In genomic region chr7:28924802-28925201, GRCm38 (mm10) we compare ENCODE assay signal across 9 mouse cellular contexts. TPM values are rescaled to one million over a fixed set of nuclear protein-coding genes. Genes with fewer than 3 reads are reported as not detected.
DNase-seq lines count a peak whose midpoint lies in the region; ATAC-seq and TF ChIP-seq lines count a peak whose summit lies in the region.
"Had no signal": no experiment of that assay in that cellular context is flagged by ENCODE, and none has a peak within 500 bp of the region (broad histone marks: within the 10 kb centered on the region; RNA-seq: fewer than 3 reads in every experiment).

No protein-coding gene starts in this region.

- H3K27ac ChIP-seq in cerebellum, adult 2 months (ENCODE audit: insufficient read depth, low read length) = peak overlapping the region; percentile 54; the same call in 1 of the 2 replicates
- H3K27ac ChIP-seq in lung, embryonic 14.5 days (ENCODE audit: low read depth) = peak overlapping the region; percentile 92
- peak overlapping the region; percentile 2 for H3K27ac ChIP-seq in hindbrain, postnatal 0 days

- H3K4me1 ChIP-seq in cerebellum, adult 2 months (ENCODE audit: control insufficient read depth, insufficient read depth, low read length) = peaks cover 54% of the 10 kb centered on the region
- peaks cover 44% of the 10 kb centered on the region for H3K4me1 ChIP-seq in lung, embryonic 14.5 days (ENCODE audit: insufficient read depth)
- peaks cover 31% of the 10 kb centered on the region for H3K4me1 ChIP-seq in hindbrain, postnatal 0 days (ENCODE audit: insufficient read depth, low read length)

- 0 out of 2 replicates have a peak overlapping the region, but pooled peaks have one; percentile 13 for H3K4me2 ChIP-seq in lung, embryonic 14.5 days
- H3K4me2 ChIP-seq in hindbrain, postnatal 0 days (ENCODE audit: low read depth, low read length) = no peak overlapping the region
- peak overlapping the region; percentile 93 for H3K4me2 ChIP-seq in myocyte (ENCODE audit: low read depth)

- no peaks in the 10 kb centered on the region for H3K27me3 ChIP-seq in cerebellum, adult 2 months (ENCODE audit: control insufficient read depth, insufficient read depth, low read length)
- no peaks in the 10 kb centered on the region for H3K27me3 ChIP-seq in lung, embryonic 14.5 days (ENCODE audit: insufficient read depth, low read length)
- no peaks in the 10 kb centered on the region for H3K27me3 ChIP-seq in hindbrain, postnatal 0 days (ENCODE audit: insufficient read depth, low read length)
- H3K27me3 ChIP-seq in myocyte (ENCODE audit: control insufficient read depth, insufficient read depth, insufficient read length) = no peaks in the 10 kb centered on the region

- H3ac ChIP-seq in myocyte (ENCODE audit: control insufficient read depth, insufficient read length) = no peak overlapping the region

- H3K4me3 ChIP-seq in cerebellum, adult 2 months (replicated peaks; ENCODE audit: insufficient read depth, low read depth, low read length) = no peak overlapping the region
- H3K4me3 ChIP-seq in lung, embryonic 14.5 days (ENCODE audit: low read depth, low read length) = no peak overlapping the region
- H3K4me3 ChIP-seq in hindbrain, postnatal 0 days (ENCODE audit: low read length) = no peak overlapping the region
- no peak overlapping the region for H3K4me3 ChIP-seq in myocyte

- no peaks in the 10 kb centered on the region for H3K9me3 ChIP-seq in lung, embryonic 14.5 days (ENCODE audit: low read depth, low read length)
- no peaks in the 10 kb centered on the region for H3K9me3 ChIP-seq in hindbrain, postnatal 0 days (ENCODE audit: low read length)

- TF ChIP-seq CTCF in cerebellum, adult 2 months (IDR thresholded peaks at IDR 0.05; ENCODE audit: borderline replicate concordance, insufficient read depth, low read depth, low read length) = no peak
- TF ChIP-seq CTCF in lung, embryonic 14.5 days (IDR thresholded peaks at IDR 0.05; ENCODE audit: low read depth) = no peak
- no peak for TF ChIP-seq CTCF in hindbrain, postnatal 0 days (IDR thresholded peaks at IDR 0.05; ENCODE audit: low read depth)

- H3K9ac ChIP-seq in lung, embryonic 14.5 days = peak overlapping the region; percentile 5
- H3K9ac ChIP-seq in hindbrain, postnatal 0 days (replicated peaks; ENCODE audit: low read length) = no peak overlapping the region

- peaks cover 10% of the 10 kb centered on the region; the same call in 1 of the 2 replicates for H3K36me3 ChIP-seq in lung, embryonic 14.5 days (ENCODE audit: insufficient read depth)
- no peaks in the 10 kb centered on the region for H3K36me3 ChIP-seq in hindbrain, postnatal 0 days (ENCODE audit: insufficient read depth, low read length)
- H3K36me3 ChIP-seq in myocyte (ENCODE audit: control insufficient read depth, insufficient read depth) = peaks cover 5% of the 10 kb centered on the region

- WGBS in cerebellum, adult 2 months = 51% methylated on average over 3 of the region's 3 CpGs
- 73% methylated on average over 3 of the region's 3 CpGs for WGBS in lung, embryonic 14.5 days
- WGBS in hindbrain, postnatal 0 days = 87% methylated on average over 3 of the region's 3 CpGs

- peaks cover 95% of the 10 kb centered on the region for H3K79me2 ChIP-seq in myocyte (ENCODE audit: control insufficient read depth, insufficient read depth)

- no peak for ATAC-seq in lung, embryonic 14.5 days (ENCODE audit: insufficient read depth)
- no peak for ATAC-seq in hindbrain, postnatal 0 days

- TF ChIP-seq POLR2A in cerebellum, adult 2 months (IDR thresholded peaks at IDR 0.05; ENCODE audit: borderline replicate concordance, insufficient read depth, low read length) = no peak
- TF ChIP-seq POLR2A in myocyte (IDR thresholded peaks at IDR 0.05; ENCODE audit: insufficient read length, low read depth) = no peak

- DNase-seq in cerebellum, adult 2 months = no peak
- no peak for DNase-seq in cerebellum, adult 11 months
- DNase-seq in lung, embryonic 14.5 days = no peak
- no peak for DNase-seq in lung, postnatal 4 days
- DNase-seq in hindbrain, postnatal 0 days (ENCODE audit: low spot score) = no peak
- DNase-seq in thymus, postnatal 0 days (ENCODE audit: low spot score) = no peak
- no peak for DNase-seq in adipocyte (ENCODE audit: low spot score)
- DNase-seq: thymus, postnatal 25 days had no signal

TF ChIP-seq in myocyte, 11 proteins besides CTCF, POLR2A, EP300 and RAD21:
- TF ChIP-seq CEBPB (IDR thresholded peaks at IDR 0.05; ENCODE audit: insufficient read depth, poor library complexity, severe bottlenecking) (no peak), POLR2AphosphoS2 (IDR thresholded peaks at IDR 0.05; ENCODE audit: insufficient read length, low read depth) (no peak), USF1 (IDR thresholded peaks at IDR 0.05; ENCODE audit: low read depth) (no peak), TCF12 (IDR thresholded peaks at IDR 0.05; ENCODE audit: insufficient read depth, poor library complexity, severe bottlenecking) (no peak), SRF (IDR thresholded peaks at IDR 0.05; ENCODE audit: control insufficient read depth, insufficient read length, low read depth) (no peak), REST (IDR thresholded peaks at IDR 0.05; ENCODE audit: insufficient read depth, insufficient read length) (no peak), MYOG (IDR thresholded peaks at IDR 0.05; ENCODE audit: control insufficient read depth in 1 of 3, insufficient read depth in 1 of 3, insufficient read length in 2 of 3, low read depth in 2 of 3) (no peak), E2F4 (IDR thresholded peaks at IDR 0.05; ENCODE audit: insufficient read depth) (no peak), MAX (IDR thresholded peaks at IDR 0.05; ENCODE audit: low read depth) (no peak), TCF3 (IDR thresholded peaks at IDR 0.05; ENCODE audit: insufficient read length, low read depth) (no peak), MYOD1 (IDR thresholded peaks at IDR 0.05; ENCODE audit: control insufficient read depth in 1 of 3, insufficient read length in 2 of 3, low read depth in 2 of 3) (no peak)

RNA-seq across cellular contexts. Expression of gene Actn4, which starts 37.3 kb away (rescaled TPM):
- 129 and 135 TPM in 2 replicates for polyA plus RNA-seq in cerebellum, adult 2 months (2012; rRNA removed)
- 266 and 270 TPM in 2 replicates for polyA plus RNA-seq in lung, embryonic 14.5 days (2014; fragmentation: Nextera tagmentation; extraction: Ambion mirVana)
- total RNA-seq in hindbrain, postnatal 0 days (2014; rRNA removed) = 81.3 and 85.7 TPM in 2 replicates
- polyA plus RNA-seq in hindbrain, postnatal 0 days (2015; fragmentation: Nextera tagmentation; extraction: Ambion mirVana) = 114 and 115 TPM in 2 replicates
- polyA plus RNA-seq in myocyte (2012; fragmentation: generic; extraction: Trizol) = 270 TPM
- 133 and 138 TPM in 2 replicates for polyA plus RNA-seq in thymus, postnatal 0 days (2015; fragmentation: Nextera tagmentation; extraction: Ambion mirVana)

RNA-seq across cellular contexts. Expression of gene Capn12, which starts 43.6 kb away (rescaled TPM):
- polyA plus RNA-seq in cerebellum, adult 2 months (2012; rRNA removed) = 0.41 and 0.46 TPM in 2 replicates
- 0.42 and 0.61 TPM in 2 replicates for polyA plus RNA-seq in lung, embryonic 14.5 days (2014; fragmentation: Nextera tagmentation; extraction: Ambion mirVana)
- total RNA-seq in hindbrain, postnatal 0 days (2014; rRNA removed) = 0.07 TPM in 1 of 2 replicates, not detected in the other
- 0.53 and 0.62 TPM in 2 replicates for polyA plus RNA-seq in hindbrain, postnatal 0 days (2015; fragmentation: Nextera tagmentation; extraction: Ambion mirVana)
- 0.24 TPM for polyA plus RNA-seq in myocyte (2012; fragmentation: generic; extraction: Trizol)
- 0.23 and 0.53 TPM in 2 replicates for polyA plus RNA-seq in thymus, postnatal 0 days (2015; fragmentation: Nextera tagmentation; extraction: Ambion mirVana)

RNA-seq across cellular contexts. Expression of gene Eif3k, which starts 56.9 kb away (rescaled TPM):
- polyA plus RNA-seq in cerebellum, adult 2 months (2012; rRNA removed) = 322 and 331 TPM in 2 replicates
- polyA plus RNA-seq in lung, embryonic 14.5 days (2014; fragmentation: Nextera tagmentation; extraction: Ambion mirVana) = 392 and 398 TPM in 2 replicates
- 347 and 472 TPM in 2 replicates for total RNA-seq in hindbrain, postnatal 0 days (2014; rRNA removed)
- 309 TPM in 2 replicates for polyA plus RNA-seq in hindbrain, postnatal 0 days (2015; fragmentation: Nextera tagmentation; extraction: Ambion mirVana)
- polyA plus RNA-seq in myocyte (2012; fragmentation: generic; extraction: Trizol) = 335 TPM
- polyA plus RNA-seq in thymus, postnatal 0 days (2015; fragmentation: Nextera tagmentation; extraction: Ambion mirVana) = 497 and 515 TPM in 2 replicates

RNA-seq across cellular contexts. Expression of gene Map4k1, which starts 57.0 kb away (rescaled TPM):
- 1.2 and 1.3 TPM in 2 replicates for polyA plus RNA-seq in cerebellum, adult 2 months (2012; rRNA removed)
- 8.5 and 10.7 TPM in 2 replicates for polyA plus RNA-seq in lung, embryonic 14.5 days (2014; fragmentation: Nextera tagmentation; extraction: Ambion mirVana)
- total RNA-seq in hindbrain, postnatal 0 days (2014; rRNA removed) = 4.1 and 5.8 TPM in 2 replicates
- 12.5 and 15.0 TPM in 2 replicates for polyA plus RNA-seq in hindbrain, postnatal 0 days (2015; fragmentation: Nextera tagmentation; extraction: Ambion mirVana)
- polyA plus RNA-seq in myocyte (2012; fragmentation: generic; extraction: Trizol) = 0.18 TPM
- polyA plus RNA-seq in thymus, postnatal 0 days (2015; fragmentation: Nextera tagmentation; extraction: Ambion mirVana) = 76.3 and 78.2 TPM in 2 replicates

Comparison
In these comparisons a context has a peak if more than half of its experiments do, and no peak if none do; other contexts are left out.
1. H3K27ac ChIP-seq: peak in every context shown above with its lines; median percentile 92 in lung, embryonic 14.5 days; 54 in cerebellum, adult 2 months; 2 in hindbrain, postnatal 0 days.